Mouse (Mus musculus) stomach, embryonic 14.5 days (tissue): ENCODE data around the gene Cyp2d11. TPM values are rescaled to one million over a fixed set of nuclear protein-coding genes. Genes with fewer than 3 reads are reported as not detected.
A peak's percentile ranks its signal among the peaks of the same experiment; 100 is the strongest.

Experiments used
- ATAC-seq: fragments of 200-750 bp; cut with Nextera tagmentation; 2 replicates; pipeline ENCODE4 v1.8.0; 2017; ENCODE audit warnings: low read depth, moderate TSS enrichment; ENCODE audit not compliant: insufficient number of reproducible peaks, insufficient read depth, low FRiP score
- H3K27ac ChIP-seq: fragments of 300-500 bp; sonication (generic); 2 replicates; pipeline ENCODE4 v1.5.1; 2014; ENCODE audit warnings: mild to moderate bottlenecking, low read length, moderate library complexity, mixed read lengths
- H3K27me3 ChIP-seq: fragments of 300-500 bp; sonication (generic); 2 replicates; pipeline ENCODE4 v1.6.1; 2014; ENCODE audit warnings: low read length, control low read depth, mixed read lengths; ENCODE audit not compliant: control insufficient read depth, insufficient read depth
- H3K36me3 ChIP-seq: fragments of 300-500 bp; sonication (generic); 2 replicates; pipeline ENCODE4 v1.6.1; 2014; ENCODE audit warnings: mild to moderate bottlenecking, control low read depth, low read length, moderate library complexity, mixed read lengths; ENCODE audit not compliant: control insufficient read depth, insufficient read depth
- H3K4me1 ChIP-seq: fragments of 300-500 bp; sonication (generic); 2 replicates; pipeline ENCODE4 v1.6.1; 2014; ENCODE audit warnings: low read length, control low read depth, mixed read lengths; ENCODE audit not compliant: control insufficient read depth, insufficient read depth
- H3K4me2 ChIP-seq: fragments of 300-500 bp; sonication (generic); replicated peaks from 2 replicates; pipeline ENCODE4 v1.6.1; 2014; ENCODE audit warnings: low read depth, low read length, control low read depth
- H3K4me3 ChIP-seq: fragments of 300-500 bp; sonication (generic); 2 replicates; pipeline ENCODE4 v1.5.1; 2014; ENCODE audit warnings: low read depth, low read length, control low read depth
- H3K9ac ChIP-seq: fragments of 300-500 bp; sonication (generic); replicated peaks from 2 replicates; pipeline ENCODE4 v1.6.1; 2014; ENCODE audit warnings: low read depth, mild to moderate bottlenecking, control low read depth, low read length, moderate library complexity, mixed read lengths
- H3K9me3 ChIP-seq: fragments of 300-500 bp; sonication (generic); 2 replicates; pipeline ENCODE4 v1.6.1; 2016; ENCODE audit warnings: low read depth, low read length, control low read depth; ENCODE audit not compliant: control insufficient read depth
- WGBS: fragments of 180-500 bp; shearing (Covaris S2); extraction: QIAGEN DNeasy Blood & Tissue Kit; methylation state at CpG from one replicate; pipeline ENCODE4 v1.1.7; 2014; 5-methylcytosine and 5-hydroxymethylcytosine counted together
- polyA plus RNA-seq: library from polyadenylated mRNA; unstranded; fragments of >200 nt; fragmentation: Nextera tagmentation; extraction: Ambion mirVana; gene quantifications from 2 replicates; pipeline ENCODE4 v1.2.1, GENCODE M21; 2014

The Cyp2d11 gene
- polyA plus RNA-seq, 1 experiment from 2014 or later, result not detected

DNA sequence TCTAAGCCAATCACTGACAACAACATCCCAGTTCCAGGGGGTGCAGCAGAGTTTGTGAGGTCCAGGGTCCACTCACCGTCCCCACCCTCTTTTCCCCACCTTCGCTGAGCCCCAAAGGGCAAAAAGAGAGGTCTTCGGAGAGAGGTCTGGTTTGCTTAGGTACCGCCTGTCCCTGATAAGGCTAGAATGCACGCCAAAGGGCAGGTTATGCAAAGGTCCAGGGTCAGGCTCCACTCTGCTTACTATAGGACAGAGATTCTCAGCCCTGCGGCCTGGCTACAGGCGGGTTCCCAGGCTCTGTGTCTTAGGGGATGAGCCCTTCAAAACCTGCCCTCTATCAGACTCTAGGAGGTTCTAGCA, 14.3 kb downstream of the Cyp2d11 start:
- H3K9me3 ChIP-seq, result no peaks in the 10 kb centered on the region
- H3K27ac ChIP-seq, result peak overlapping the region; percentile 81; the same call in 1 of the 2 replicates
- 21% methylated on average over 7 of the region's 7 CpGs for WGBS
- H3K4me1 ChIP-seq, result peaks cover 27% of the 10 kb centered on the region
- ATAC-seq, result no peak
- peak overlapping the region; percentile 52; the same call in 1 of the 2 replicates for H3K9ac ChIP-seq
- H3K36me3 ChIP-seq, result no peaks in the 10 kb centered on the region
- peak overlapping the region; percentile 66 for H3K4me2 ChIP-seq
- H3K27me3 ChIP-seq, result no peaks in the 10 kb centered on the region
- peak overlapping the region; percentile 38 for H3K4me3 ChIP-seq

DNA sequence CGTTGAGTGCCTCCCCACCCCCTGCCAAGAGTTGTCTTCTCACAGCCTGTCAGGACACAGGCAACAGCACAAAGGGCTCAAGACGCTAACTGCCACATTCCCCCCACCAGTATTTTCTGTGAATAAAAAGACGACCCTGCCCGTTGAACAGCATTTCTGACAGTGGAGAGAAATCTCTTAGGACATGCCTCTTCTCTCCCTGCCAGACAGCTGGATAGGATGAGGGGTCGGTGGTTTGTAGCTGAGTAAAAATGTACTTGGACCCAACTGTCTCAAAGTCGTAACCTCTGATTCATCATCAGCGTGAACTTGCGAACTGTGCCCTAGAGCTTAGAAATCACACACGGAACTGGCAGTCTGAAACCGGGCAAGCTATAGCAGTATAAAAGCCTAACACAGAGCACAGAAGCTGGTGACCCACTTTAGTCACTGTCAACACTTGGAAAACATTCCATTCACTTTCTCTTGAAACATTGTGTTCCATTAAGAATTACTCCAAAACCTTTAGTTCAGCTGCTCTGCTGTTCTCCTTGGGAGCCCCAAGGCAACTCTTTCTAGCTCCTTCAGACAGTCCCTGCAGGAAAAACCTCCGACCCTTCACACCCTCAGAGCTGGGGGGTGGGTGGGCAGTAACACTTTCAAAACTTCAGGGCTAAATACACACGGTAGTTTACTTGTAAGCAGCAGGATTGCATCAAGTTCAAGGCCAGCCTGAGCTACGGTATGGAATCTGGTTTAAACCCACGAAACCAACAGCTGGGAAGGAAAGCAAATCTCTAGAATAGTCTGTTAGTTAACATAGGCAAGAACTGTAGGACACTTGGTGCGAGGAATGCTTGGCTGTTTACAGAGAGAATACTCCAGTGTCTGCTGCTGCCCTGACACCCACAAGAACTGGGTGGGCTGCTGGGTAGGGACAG, 15.3 kb downstream of the Cyp2d11 start:
- no peak for ATAC-seq
- Histone ChIP-seq H3K36me3 (no peaks in the 10 kb centered on the region), H3K27me3 (no peaks in the 10 kb centered on the region), H3K4me3 (no peak overlapping the region), H3K4me2 (peak overlapping the region; percentile 66; the same call in 1 of the 2 replicates), H3K27ac (0 out of 2 replicates have a peak overlapping the region, but pooled peaks have one; percentile 81), H3K9me3 (no peaks in the 10 kb centered on the region), H3K9ac (no peak overlapping the region), H3K4me1 (peaks cover 27% of the 10 kb centered on the region)
- WGBS, result 29% methylated on average over 15 of the region's 15 CpGs

DNA sequence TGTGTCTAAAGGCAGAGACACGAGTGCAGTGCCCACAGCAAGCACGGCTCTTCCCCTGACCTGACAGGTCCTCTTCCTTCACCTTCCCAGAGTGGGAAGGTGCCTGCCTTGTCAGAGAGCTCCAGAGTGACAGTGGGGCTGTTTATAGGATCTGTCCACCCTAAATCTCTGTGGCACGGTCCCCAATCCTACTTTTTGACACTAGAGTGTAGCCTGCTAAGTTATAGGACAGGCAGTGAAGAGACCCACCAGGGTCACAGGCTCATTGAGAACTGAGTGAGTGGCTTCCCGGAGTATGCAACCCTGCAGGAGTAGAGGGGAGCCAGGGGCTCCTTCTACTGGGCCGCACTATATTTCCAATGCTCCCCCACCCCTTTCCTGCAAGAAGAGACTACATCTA, 16.1 kb downstream of the Cyp2d11 start:
- H3K4me3 ChIP-seq, result no peak overlapping the region
- H3K9me3 ChIP-seq, result no peaks in the 10 kb centered on the region
- 70% methylated on average over 5 of the region's 5 CpGs for WGBS
- no peak overlapping the region for H3K9ac ChIP-seq
- no peak overlapping the region for H3K27ac ChIP-seq
- no peak overlapping the region for H3K4me2 ChIP-seq
- no peak for ATAC-seq
- H3K4me1 ChIP-seq, result peaks cover 27% of the 10 kb centered on the region
- no peaks in the 10 kb centered on the region for H3K36me3 ChIP-seq
- no peaks in the 10 kb centered on the region for H3K27me3 ChIP-seq

DNA sequence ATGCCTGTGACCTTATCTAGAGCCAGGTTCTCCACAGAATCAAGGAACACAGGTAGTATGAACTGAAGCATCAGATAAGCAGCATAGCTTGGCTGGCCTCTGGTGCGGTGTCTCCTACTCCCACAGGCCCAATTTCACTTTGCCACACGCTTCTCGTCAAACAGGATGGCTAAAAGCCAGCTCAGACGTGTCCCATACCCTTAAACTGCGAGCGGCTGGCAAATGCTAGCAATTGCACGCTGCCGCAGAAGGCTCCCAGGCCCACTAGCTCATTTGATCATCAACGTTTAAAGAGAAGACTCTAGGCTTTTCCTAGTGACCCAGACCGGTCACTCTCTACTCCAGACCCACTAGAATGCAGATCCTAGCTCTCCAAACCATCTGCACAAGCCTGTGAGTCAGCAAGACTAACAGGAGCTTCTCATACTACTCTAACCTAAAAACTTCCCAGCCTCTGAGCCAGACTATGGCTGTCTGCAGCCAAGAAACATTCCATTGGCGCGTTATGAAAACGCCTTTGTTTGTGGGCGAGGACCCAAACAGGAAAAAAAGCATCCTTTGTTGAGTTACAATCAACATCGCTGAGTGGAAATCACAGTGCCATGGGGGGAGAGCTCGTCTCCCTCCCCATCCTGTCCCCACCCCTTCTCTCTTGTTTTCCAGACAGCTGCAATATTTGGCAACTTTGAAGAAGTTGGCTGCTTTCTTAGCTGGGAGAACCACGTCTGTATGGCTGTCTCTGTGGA, 17.3 kb downstream of the Cyp2d11 start:
- no peaks in the 10 kb centered on the region for H3K36me3 ChIP-seq
- H3K4me3 ChIP-seq, result no peak overlapping the region
- 61% methylated on average over 17 of the region's 17 CpGs for WGBS
- H3K4me2 ChIP-seq, result no peak overlapping the region
- H3K9me3 ChIP-seq, result no peaks in the 10 kb centered on the region
- peak overlapping the region; percentile 3; the same call in 1 of the 2 replicates for H3K27ac ChIP-seq
- peaks cover 27% of the 10 kb centered on the region for H3K4me1 ChIP-seq
- no peak for ATAC-seq
- H3K9ac ChIP-seq, result no peak overlapping the region
- H3K27me3 ChIP-seq, result no peaks in the 10 kb centered on the region

DNA sequence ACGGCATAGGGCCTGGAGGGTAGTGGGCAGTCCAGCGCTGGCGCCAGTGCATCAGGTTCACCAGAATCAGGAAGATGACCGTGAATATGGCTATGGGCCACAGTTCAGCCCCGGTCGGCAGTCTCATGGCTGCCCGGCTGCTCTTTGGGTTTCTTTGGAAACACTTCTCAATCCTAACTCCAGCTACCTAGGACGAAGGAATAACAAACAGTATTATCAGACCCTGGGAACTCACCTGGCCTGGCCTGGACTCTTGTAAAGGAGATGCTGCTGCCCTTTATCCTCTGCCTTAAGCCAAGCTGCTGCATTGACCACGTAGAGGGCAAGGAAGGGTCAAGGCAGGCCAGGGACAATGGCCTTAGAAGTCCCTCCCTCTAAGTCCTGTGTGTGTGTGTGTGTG, 18.0 kb downstream of the Cyp2d11 start:
- H3K4me1 ChIP-seq, result peaks cover 27% of the 10 kb centered on the region
- no peak for ATAC-seq
- no peak overlapping the region for H3K4me2 ChIP-seq
- 87% methylated on average over 9 of the region's 9 CpGs for WGBS
- H3K9ac ChIP-seq, result no peak overlapping the region
- no peaks in the 10 kb centered on the region for H3K27me3 ChIP-seq
- H3K4me3 ChIP-seq, result no peak overlapping the region
- no peak overlapping the region for H3K27ac ChIP-seq
- no peaks in the 10 kb centered on the region for H3K9me3 ChIP-seq
- no peaks in the 10 kb centered on the region for H3K36me3 ChIP-seq

DNA sequence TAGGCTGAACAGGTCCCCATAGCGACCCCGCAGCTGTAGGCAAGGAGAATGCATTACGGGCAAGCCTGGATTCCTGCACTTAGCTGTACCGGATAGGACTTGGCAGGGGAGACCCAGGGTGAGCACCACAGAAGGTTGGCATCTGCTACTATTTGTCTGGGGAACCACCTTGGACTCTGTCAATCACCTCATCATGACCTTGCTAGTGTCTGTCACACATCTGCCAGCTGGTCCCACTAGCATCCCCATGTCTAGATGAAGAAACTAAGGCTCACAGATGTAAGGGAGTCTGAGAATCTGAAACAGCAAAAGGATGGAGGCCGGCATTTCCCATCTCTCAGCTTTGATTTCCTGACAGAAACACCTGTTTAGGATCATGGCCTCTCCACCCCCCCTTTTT, 19.4 kb downstream of the Cyp2d11 start:
- ATAC-seq, result no peak
- H3K4me1 ChIP-seq, result peaks cover 17% of the 10 kb centered on the region
- no peak overlapping the region for H3K9ac ChIP-seq
- no peaks in the 10 kb centered on the region for H3K27me3 ChIP-seq
- WGBS, result 78% methylated on average over 5 of the region's 5 CpGs
- H3K4me2 ChIP-seq, result no peak overlapping the region
- no peak overlapping the region for H3K4me3 ChIP-seq
- no peaks in the 10 kb centered on the region for H3K9me3 ChIP-seq
- no peak overlapping the region for H3K27ac ChIP-seq
- no peaks in the 10 kb centered on the region for H3K36me3 ChIP-seq

DNA sequence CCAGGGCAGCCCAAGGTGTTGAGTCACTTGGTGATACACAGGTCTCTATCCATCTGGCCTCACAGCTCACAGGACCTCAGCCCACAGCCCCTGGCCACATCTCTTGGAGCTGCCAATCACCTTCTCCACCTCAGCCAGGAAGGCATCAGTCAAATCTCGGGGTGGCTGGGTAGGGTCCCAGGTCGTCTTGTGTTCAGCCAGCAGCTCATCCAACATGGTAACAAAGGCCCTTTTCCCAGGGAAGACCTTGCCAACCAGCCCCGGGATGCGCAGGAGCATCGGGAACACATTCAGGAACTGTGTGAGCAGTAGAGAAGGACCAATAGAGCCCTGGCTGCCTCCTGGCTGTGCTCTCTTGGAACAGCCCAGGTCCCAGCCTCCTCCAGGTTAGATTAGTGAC, 20.8 kb downstream of the Cyp2d11 start:
- no peak for ATAC-seq
- WGBS, result 84% methylated on average over 5 of the region's 5 CpGs

DNA sequence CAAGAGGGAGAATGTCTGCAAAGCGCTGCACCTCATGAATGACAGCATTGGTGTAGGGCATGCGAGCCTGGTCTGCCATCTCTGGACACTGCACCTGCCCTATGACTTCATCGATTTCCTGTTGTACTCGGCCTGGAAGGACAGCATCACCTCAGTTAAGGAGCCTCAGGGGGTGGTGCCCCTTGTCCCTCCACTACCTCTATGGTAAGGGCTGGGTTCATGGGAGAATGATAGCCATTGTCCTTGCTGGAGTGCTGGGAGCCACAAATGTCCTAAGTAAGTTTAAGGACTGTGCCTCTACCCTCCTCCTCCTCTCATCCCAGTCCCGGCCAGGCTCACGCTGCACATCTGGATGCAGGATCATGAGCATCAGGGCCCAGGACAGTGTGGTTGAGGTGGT, 21.4 kb downstream of the Cyp2d11 start:
- no peaks in the 10 kb centered on the region for H3K9me3 ChIP-seq
- no peak overlapping the region for H3K4me2 ChIP-seq
- H3K36me3 ChIP-seq, result no peaks in the 10 kb centered on the region
- WGBS, result 89% methylated on average over 6 of the region's 6 CpGs
- no peaks in the 10 kb centered on the region for H3K27me3 ChIP-seq
- H3K4me1 ChIP-seq, result peaks cover 10% of the 10 kb centered on the region
- no peak overlapping the region for H3K4me3 ChIP-seq
- no peak for ATAC-seq
- H3K9ac ChIP-seq, result no peak overlapping the region
- no peak overlapping the region for H3K27ac ChIP-seq

More for the DNA sequence above, 20.8 kb downstream of the Cyp2d11 start:
- no peak overlapping the region for H3K9ac ChIP-seq
- H3K36me3 ChIP-seq, result no peaks in the 10 kb centered on the region
- H3K27me3 ChIP-seq, result no peaks in the 10 kb centered on the region
- H3K27ac ChIP-seq, result no peak overlapping the region
- no peaks in the 10 kb centered on the region for H3K9me3 ChIP-seq
- H3K4me1 ChIP-seq, result peaks cover 14% of the 10 kb centered on the region
- no peak overlapping the region for H3K4me2 ChIP-seq
- H3K4me3 ChIP-seq, result no peak overlapping the region
